Mouse (Mus musculus) liver, adult 2 months (tissue): ENCODE measurements at regions not wholly inside any gene's neighbourhood (a gene's known extent, or its start where the extent isn't known, plus 50 kb on each side); places are given as distances from the start of the nearest gene placed in this dataset.

Experiments used
- CTCF ChIP-seq: fragments of 200-500 bp; IDR thresholded peaks from 2 replicates; pipeline ENCODE4 v1.5.1; 2011; ENCODE audit warnings: low read depth, low read length, control low read depth
- POLR2A ChIP-seq: fragments of 200-500 bp; IDR thresholded peaks from 2 replicates; pipeline ENCODE4 v1.6.1; 2011; ENCODE audit warnings: low read length, control low read depth; ENCODE audit not compliant: insufficient read depth; ENCODE audit errors: extremely low read depth

DNA sequence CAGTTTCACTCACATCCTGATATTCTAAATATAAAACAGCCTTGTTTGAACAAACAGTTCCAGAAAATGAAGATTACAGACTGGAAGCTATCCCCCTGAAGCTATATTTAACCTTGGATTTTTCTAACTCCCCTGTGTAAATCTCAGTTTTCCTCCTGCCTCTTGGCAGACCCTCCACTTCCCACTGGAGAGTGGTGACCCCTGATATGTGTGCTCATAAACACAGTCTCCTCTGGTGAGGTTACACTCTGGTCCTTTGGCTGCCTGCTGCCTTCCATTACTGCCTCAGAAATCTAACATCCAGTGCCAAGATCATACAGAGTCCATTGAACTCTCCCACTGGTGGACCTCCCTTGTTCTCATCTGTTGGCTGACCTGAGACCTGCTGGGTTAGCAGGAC, 610.8 kb downstream of the Hs3st4 start:
- TF ChIP-seq CTCF (no peak), POLR2A (no peak)
